Mouse (Mus musculus) kidney, embryonic 16.5 days (tissue): ENCODE measurements around the gene Ppp1r32. TPM values are rescaled to one million over a fixed set of nuclear protein-coding genes. Genes with fewer than 3 reads are reported as not detected.

Source experiments
- ATAC-seq: fragments of 200-750 bp; cut with Nextera tagmentation; 2 replicates; pipeline ENCODE4 v1.8.0; 2017; ENCODE audit warnings: moderate TSS enrichment; ENCODE audit not compliant: low FRiP score, low TSS enrichment
- H3K27ac ChIP-seq: fragments of 300-500 bp; sonication (generic); 2 replicates; pipeline ENCODE4 v1.5.1; 2014; ENCODE audit warnings: low read length
- H3K27me3 ChIP-seq: fragments of 300-500 bp; sonication (generic); 2 replicates; pipeline ENCODE4 v1.6.1; 2014; ENCODE audit warnings: low read length, control low read depth, mixed read lengths; ENCODE audit not compliant: insufficient read depth
- H3K36me3 ChIP-seq: fragments of 300-500 bp; sonication (generic); 2 replicates; pipeline ENCODE4 v1.6.1; 2014; ENCODE audit warnings: low read length, control low read depth, mixed read lengths; ENCODE audit not compliant: insufficient read depth
- H3K4me1 ChIP-seq: fragments of 300-500 bp; sonication (generic); 2 replicates; pipeline ENCODE4 v1.6.1; 2014; ENCODE audit warnings: low read length, control low read depth, mixed read lengths; ENCODE audit not compliant: insufficient read depth
- H3K4me2 ChIP-seq: fragments of 300-500 bp; sonication (generic); replicated peaks from 2 replicates; pipeline ENCODE4 v1.6.1; 2014; ENCODE audit warnings: low read depth, low read length
- H3K4me3 ChIP-seq: fragments of 300-500 bp; sonication (generic); 2 replicates; pipeline ENCODE4 v1.5.1; 2014; ENCODE audit warnings: mild to moderate bottlenecking, low read length
- H3K9ac ChIP-seq: fragments of 300-500 bp; sonication (generic); replicated peaks from 2 replicates; pipeline ENCODE4 v1.6.1; 2014; ENCODE audit warnings: low read length
- H3K9me3 ChIP-seq: fragments of 300-500 bp; sonication (generic); 2 replicates; pipeline ENCODE4 v1.6.1; 2016; ENCODE audit warnings: low read length, control low read depth
- WGBS: fragments of 180-500 bp; shearing (Covaris S2); extraction: QIAGEN DNeasy Blood & Tissue Kit; methylation state at CpG from one replicate; pipeline ENCODE4 v1.1.7; 2014; 5-methylcytosine and 5-hydroxymethylcytosine counted together
- polyA plus RNA-seq: library from polyadenylated mRNA; unstranded; fragments of >200 nt; fragmentation: Nextera tagmentation; extraction: Ambion mirVana; gene quantifications from 2 replicates; pipeline ENCODE4 v1.2.1, GENCODE M21; 2015

The Ppp1r32 gene
- polyA plus RNA-seq, 1 experiment from 2014 or later = not detected

DNA sequence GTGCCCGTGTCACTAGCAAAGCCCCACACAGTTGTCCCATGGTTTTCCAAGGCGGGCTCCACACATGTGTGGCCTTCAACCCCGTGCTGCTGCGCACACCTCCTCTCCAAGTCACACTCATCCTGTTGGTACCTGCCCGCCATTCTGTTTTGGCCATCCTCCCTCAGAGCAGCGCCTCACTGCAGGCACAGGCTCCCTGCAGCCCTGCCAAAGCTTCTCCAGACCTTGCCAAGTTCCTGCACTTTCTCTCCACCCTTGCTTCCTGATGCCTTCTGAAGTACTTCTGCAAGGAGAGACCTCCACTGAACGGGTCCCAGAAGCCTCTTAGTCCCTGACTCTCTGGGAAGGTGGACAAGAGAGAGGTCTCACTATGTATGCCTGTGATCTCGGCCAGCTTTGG lies 53.4 kb downstream of the Ppp1r32 start:
- no peak overlapping the region for H3K27ac ChIP-seq
- H3K27me3 ChIP-seq = no peaks in the 10 kb centered on the region
- H3K9ac ChIP-seq = no peak overlapping the region
- 86% methylated on average over 8 of the region's 8 CpGs for WGBS
- ATAC-seq = no peak
- H3K4me2 ChIP-seq = no peak overlapping the region
- no peaks in the 10 kb centered on the region for H3K9me3 ChIP-seq
- H3K36me3 ChIP-seq = no peaks in the 10 kb centered on the region
- peaks cover 52% of the 10 kb centered on the region for H3K4me1 ChIP-seq
- no peak overlapping the region for H3K4me3 ChIP-seq

DNA sequence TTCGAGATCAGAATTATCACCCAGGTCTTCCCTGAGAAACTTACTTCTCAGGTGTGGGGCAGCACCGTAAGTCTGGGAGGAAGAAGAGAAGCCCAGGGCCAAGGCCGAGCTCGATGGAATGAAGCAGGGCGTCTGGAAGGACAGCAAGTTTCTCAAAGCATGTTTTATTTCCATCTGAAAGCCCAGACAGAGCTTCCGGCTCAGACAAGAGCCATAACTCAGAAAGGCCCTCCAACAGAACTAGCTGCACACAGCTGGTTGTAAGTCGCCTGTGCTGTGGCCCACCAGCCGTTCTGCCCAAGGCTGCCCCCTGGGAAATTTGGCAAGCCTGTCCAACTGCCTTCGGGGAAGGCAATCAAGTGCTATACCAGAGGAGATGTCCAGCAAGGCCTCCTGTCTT lies 55.3 kb downstream of the Ppp1r32 start:
- Histone ChIP-seq H3K4me1 (peaks cover 61% of the 10 kb centered on the region), H3K27ac (peak overlapping the region; percentile 63)

DNA sequence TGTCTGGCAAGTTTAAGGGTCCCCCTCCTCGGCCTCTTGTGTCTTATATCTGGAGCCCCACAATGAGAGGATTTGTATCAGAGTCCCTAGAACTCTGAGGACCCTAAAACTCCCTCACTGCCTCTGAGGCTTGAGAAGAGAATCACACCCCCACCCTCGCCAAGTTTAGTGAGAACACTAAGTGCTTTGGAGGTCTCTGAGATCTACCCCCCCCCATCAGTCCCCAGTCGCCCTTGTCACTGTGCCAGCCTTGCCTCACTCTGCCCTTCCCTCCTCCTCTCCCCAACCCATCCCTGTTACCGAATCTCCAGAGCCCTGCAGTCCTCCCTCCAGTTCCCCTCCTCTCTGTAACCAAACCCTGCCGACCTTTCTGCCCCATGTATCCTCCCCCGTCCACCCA lies 55.9 kb downstream of the Ppp1r32 start:
- 30% methylated on average over 6 of the region's 6 CpGs for WGBS
- peak overlapping the region; percentile 41 for H3K4me2 ChIP-seq

More for the DNA sequence above, 55.3 kb downstream of the Ppp1r32 start:
- Histone ChIP-seq H3K4me2 (no peak overlapping the region), H3K36me3 (no peaks in the 10 kb centered on the region), H3K9me3 (no peaks in the 10 kb centered on the region), H3K27me3 (peaks cover 10% of the 10 kb centered on the region; the same call in 1 of the 2 replicates), H3K9ac (no peak overlapping the region), H3K4me3 (no peak overlapping the region)
- 33% methylated on average over 9 of the region's 9 CpGs for WGBS
- ATAC-seq = no peak

DNA sequence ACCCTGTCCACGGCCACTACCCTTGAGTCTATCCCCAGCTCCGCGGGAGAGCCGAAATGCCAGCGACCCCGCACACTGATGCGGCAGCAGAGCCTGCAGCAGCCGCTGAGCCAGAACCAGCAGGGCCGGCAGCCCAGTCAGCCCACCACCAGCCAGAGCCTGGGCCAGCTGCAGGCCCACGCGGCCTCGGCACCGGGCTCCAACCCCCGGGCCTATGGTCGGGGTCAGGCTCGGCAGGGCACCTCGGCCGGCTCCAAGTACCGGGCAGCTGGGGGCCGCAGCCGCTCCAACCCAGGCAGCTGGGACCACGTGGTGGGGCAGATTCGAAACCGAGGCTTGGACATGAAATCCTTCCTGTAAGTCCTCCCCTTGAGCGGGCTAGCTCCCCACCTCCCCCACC lies 56.4 kb downstream of the Ppp1r32 start:
- Histone ChIP-seq H3K27me3 (peaks cover 10% of the 10 kb centered on the region; the same call in 1 of the 2 replicates), H3K9me3 (no peaks in the 10 kb centered on the region), H3K36me3 (no peaks in the 10 kb centered on the region), H3K4me2 (peak overlapping the region; percentile 41), H3K27ac (no peak overlapping the region; the same call in 1 of the 2 replicates), H3K9ac (peak overlapping the region; percentile 61), H3K4me3 (peak overlapping the region; percentile 15; the same call in 1 of the 2 replicates), H3K4me1 (peaks cover 72% of the 10 kb centered on the region)
- WGBS = 17% methylated on average over 25 of the region's 25 CpGs
- ATAC-seq = no peak

More for the DNA sequence above, 55.9 kb downstream of the Ppp1r32 start:
- Histone ChIP-seq H3K9ac (0 out of 2 replicates have a peak overlapping the region, but pooled peaks have one; percentile 61), H3K4me1 (peaks cover 68% of the 10 kb centered on the region), H3K36me3 (no peaks in the 10 kb centered on the region), H3K9me3 (no peaks in the 10 kb centered on the region), H3K27ac (peak overlapping the region; percentile 63; the same call in 1 of the 2 replicates), H3K4me3 (no peak overlapping the region), H3K27me3 (peaks cover 10% of the 10 kb centered on the region; the same call in 1 of the 2 replicates)
- ATAC-seq = no peak

DNA sequence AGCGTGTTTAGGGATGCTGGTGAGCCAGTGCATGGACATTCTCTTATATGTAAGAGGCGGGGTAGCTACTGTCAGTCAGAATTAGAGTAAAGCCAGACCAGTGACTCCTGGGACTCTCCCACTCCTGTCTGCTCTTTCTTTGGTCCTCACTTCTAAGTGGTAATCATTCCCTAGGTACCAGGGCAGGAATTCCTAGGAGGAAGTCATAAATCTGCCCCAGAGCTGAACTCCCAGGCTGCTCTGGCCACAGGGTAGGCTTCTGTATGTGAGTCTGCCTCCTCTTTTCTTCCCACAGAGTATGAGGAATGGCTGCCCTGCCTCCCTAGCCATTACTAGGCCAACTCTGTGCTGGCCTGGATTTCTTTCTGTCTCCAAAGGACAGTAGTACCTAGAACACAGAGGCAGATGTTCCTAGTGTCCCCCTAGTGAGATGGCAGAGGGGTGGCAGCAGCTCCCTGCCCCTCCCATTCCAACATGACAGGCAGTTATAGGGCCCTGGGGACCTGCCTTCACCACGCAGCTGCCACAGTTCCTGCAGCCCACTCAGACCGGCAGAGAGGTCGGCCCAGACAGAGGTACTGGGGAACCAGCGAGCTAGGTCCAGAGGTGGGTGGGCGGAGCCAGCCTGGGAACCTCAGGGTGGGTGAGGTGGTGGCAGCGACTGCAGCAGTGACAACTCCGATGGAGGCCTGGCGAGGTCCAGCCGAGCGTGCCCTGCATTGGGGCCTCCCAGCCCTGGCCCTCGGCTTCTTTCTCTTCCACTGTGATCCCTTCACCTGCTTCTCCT lies 57.1 kb downstream of the Ppp1r32 start:
- whole genome bisulfite sequencing = 16% methylated on average over 13 of the region's 13 CpGs
- Histone ChIP-seq H3K9me3 (no peaks in the 10 kb centered on the region), H3K27me3 (peaks cover 10% of the 10 kb centered on the region; the same call in 1 of the 2 replicates), H3K4me2 (peak overlapping the region; percentile 41), H3K27ac (peak overlapping the region; percentile 63), H3K4me1 (peaks cover 72% of the 10 kb centered on the region), H3K9ac (peak overlapping the region; percentile 61), H3K4me3 (peak overlapping the region; percentile 15; the same call in 1 of the 2 replicates), H3K36me3 (no peaks in the 10 kb centered on the region)
- peak; percentile 62 for ATAC-seq

DNA sequence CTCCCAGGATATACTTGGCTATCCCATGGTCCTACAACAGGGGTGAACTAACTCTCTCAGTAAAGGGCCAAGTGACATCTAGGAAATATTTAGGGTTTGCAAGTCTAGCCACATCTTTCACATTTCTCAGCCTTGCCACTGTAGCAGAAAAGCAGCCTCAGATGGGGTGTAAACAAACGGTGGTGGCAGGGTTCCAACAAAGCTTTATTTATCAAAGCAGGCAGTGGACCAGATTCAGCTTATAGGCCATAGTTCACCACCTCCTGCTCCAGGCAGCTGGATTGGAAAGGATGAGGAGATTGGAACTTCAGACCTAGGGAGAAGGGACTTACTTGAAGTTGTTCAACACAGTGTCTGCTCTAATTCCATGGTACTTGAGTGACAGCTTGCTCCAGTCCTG lies 58.0 kb downstream of the Ppp1r32 start:
- H3K27ac ChIP-seq = peak overlapping the region; percentile 2; the same call in 1 of the 2 replicates
- H3K27me3 ChIP-seq = peaks cover 10% of the 10 kb centered on the region; the same call in 1 of the 2 replicates
- H3K36me3 ChIP-seq = no peaks in the 10 kb centered on the region
- peaks cover 72% of the 10 kb centered on the region for H3K4me1 ChIP-seq
- no peak overlapping the region for H3K4me3 ChIP-seq
- WGBS = 38% methylated on average over 1 of the region's 1 CpGs
- no peak overlapping the region for H3K4me2 ChIP-seq
- no peaks in the 10 kb centered on the region for H3K9me3 ChIP-seq
- H3K9ac ChIP-seq = no peak overlapping the region
- no peak for ATAC-seq

Other genes starting within 250 kb of the Ppp1r32 start
- 3.9 and 4.2 TPM in 2 replicates for gene Myrf, start 242.2 kb downstream of the Ppp1r32 start, polyA plus RNA-seq
- gene Dagla, start 178.1 kb downstream of the Ppp1r32 start, polyA plus RNA-seq = 3.2 and 4.2 TPM in 2 replicates
- 0.96 and 1.6 TPM in 2 replicates for gene Syt7, start 93.8 kb downstream of the Ppp1r32 start, polyA plus RNA-seq
- gene Lrrc10b, start 25.5 kb downstream of the Ppp1r32 start, polyA plus RNA-seq = 0.13 and 0.89 TPM in 2 replicates
- gene Cpsf7, start 42.3 kb upstream of the Ppp1r32 start, polyA plus RNA-seq = 47.5 and 53.0 TPM in 2 replicates
- 65.1 and 66.0 TPM in 2 replicates for gene Sdhaf2, start 43.2 kb upstream of the Ppp1r32 start, polyA plus RNA-seq
- gene Tmem216, start 73.3 kb upstream of the Ppp1r32 start, polyA plus RNA-seq = 51.9 and 53.0 TPM in 2 replicates
- 20.0 and 21.6 TPM in 2 replicates for gene Cyb561a3, start 94.2 kb upstream of the Ppp1r32 start, polyA plus RNA-seq
- gene Tmem138, start 94.4 kb upstream of the Ppp1r32 start, polyA plus RNA-seq = 46.6 and 48.8 TPM in 2 replicates
- 425 and 430 TPM in 2 replicates for gene Ddb1, start 122.4 kb upstream of the Ppp1r32 start, polyA plus RNA-seq
- gene Tkfc, start 122.7 kb upstream of the Ppp1r32 start, polyA plus RNA-seq = 54.9 and 56.2 TPM in 2 replicates
- 2.9 and 3.9 TPM in 2 replicates for gene Vwce, start 151.3 kb upstream of the Ppp1r32 start, polyA plus RNA-seq
- gene Pga5, start 195.1 kb upstream of the Ppp1r32 start, polyA plus RNA-seq = not detected in 2 replicates
- 36.2 and 37.6 TPM in 2 replicates for gene Vps37c, start 205.8 kb upstream of the Ppp1r32 start, polyA plus RNA-seq